Mouse (Mus musculus): Measurements from ENCODE around the gene Suco. TPM values are rescaled to one million over a fixed set of nuclear protein-coding genes. Genes with fewer than 3 reads are reported as not detected.

Suco gene
- polyA plus RNA-seq, 1 experiment from 2014 or later: 21.9 TPM

DNA sequence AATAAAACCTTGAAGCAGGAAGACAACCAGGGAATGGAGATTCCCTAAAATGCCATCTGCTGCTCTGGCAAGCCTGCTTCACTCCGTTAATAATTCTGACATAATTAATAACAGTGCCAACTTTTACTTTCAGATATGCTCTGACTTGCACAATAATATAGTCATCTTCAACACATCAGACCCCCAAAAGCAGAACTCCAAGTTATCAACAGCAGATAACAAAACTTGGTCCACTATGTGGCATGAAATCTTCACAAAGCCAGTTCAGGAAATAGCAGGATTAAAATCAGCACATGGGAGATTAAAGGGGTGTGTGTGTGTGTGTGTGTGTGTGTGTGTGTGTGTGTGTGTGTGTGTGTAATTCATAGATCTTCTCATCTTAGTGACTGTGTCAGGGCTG is 9.3 kb upstream of the Suco start:
- Histone ChIP-seq H3K4me1 (no peaks in the 10 kb centered on the region), H3K27ac (no peak overlapping the region), H3K9ac (no peak overlapping the region), H3K4me2 (no peak overlapping the region), H3K4me3 (replicated peaks) (no peak overlapping the region), H3K9me3 (replicated peaks) (no peaks in the 10 kb centered on the region), H3K27me3 (no peaks in the 10 kb centered on the region), H3K36me3 (no peaks in the 10 kb centered on the region)
- 78% methylated on average over 1 of the region's 1 CpGs for WGBS
- ATAC-seq (replicated peaks; ENCODE audit: low FRiP score): no peak

DNA sequence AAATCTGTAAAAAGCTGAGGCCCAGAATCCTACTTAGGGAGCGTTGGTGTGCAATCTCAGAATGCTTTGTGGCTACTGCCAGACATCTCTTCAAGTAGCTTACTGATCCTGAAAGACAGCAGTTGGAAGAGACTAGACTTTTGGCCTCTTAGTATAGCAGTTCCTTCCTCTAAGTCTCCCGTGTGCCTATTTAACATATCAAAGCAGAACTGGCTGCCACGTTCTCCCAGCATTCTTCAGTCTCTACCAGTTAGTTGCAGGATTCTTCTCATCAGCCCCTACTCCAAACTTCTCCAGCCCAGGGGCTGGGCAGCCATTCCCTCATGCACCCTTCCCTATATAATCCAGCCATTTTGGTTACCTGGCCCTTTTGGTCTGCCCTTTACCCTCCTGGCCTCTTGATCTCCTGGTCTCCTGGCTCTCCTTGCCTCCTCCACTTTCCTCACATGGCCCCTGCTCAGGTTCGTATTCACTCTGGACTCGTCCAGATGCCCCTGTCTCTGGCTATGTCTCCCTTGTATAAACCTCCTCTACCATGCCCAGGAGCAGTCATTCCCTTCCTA is 1.2 kb upstream of the Suco start:
- Histone ChIP-seq H3K4me1 (peaks cover 23% of the 10 kb centered on the region), H3K36me3 (no peaks in the 10 kb centered on the region), H3K9me3 (replicated peaks) (no peaks in the 10 kb centered on the region), H3K4me3 (replicated peaks) (peak overlapping the region; percentile 88), H3K27ac (peak overlapping the region; percentile 99), H3K27me3 (no peaks in the 10 kb centered on the region), H3K4me2 (peak overlapping the region; percentile 64), H3K9ac (peak overlapping the region; percentile 48)
- ATAC-seq (replicated peaks; ENCODE audit: low FRiP score): no peak
- 15% methylated on average over 5 of the region's 5 CpGs for WGBS

DNA sequence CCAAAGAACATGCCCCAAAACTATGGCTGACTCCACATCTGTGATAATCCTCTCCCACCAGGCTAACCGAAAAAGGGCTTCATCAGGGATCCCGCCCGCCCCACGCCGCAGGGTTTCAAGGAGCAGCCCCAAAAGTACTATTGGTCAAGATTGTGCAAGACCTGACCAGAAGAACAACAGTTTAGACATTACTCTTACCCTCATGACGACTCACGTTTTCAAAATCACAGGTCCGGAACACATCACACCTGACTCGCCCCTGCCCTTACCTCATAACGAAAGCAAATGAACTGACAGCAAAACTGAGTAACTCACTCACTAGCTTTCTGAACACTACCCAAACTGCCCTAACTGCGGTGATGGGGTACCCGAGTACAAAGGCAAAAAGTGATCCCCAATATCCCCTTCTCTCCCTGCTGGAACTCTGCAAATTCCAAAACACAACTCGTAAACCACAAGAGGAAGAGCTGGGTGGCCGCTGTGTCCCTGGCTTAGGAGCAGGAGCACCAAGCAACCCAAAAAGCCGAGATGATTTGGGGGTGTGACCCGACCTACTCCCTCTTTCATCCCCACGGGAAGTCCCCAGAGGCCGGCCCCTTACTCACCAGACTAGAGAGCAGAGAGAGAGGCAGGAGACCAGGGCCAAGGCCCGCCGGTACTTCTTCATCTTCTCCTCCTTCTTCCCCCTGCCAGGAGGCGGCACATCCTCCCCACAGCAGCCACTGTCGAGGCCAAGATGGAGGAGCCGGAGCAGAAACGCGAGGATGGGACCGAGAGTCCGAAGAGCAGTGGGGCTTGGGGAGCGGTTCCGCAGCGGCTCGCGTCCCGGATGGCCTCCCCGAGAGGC is 553 bp downstream of the Suco start:
- WGBS: under 1% methylated on average over 34 of the region's 34 CpGs
- Histone ChIP-seq H3K36me3 (no peaks in the 10 kb centered on the region), H3K9ac (peak overlapping the region; percentile 93), H3K9me3 (replicated peaks) (no peaks in the 10 kb centered on the region), H3K27ac (peak overlapping the region; percentile 99), H3K4me2 (peak overlapping the region; percentile 57), H3K4me1 (peaks cover 23% of the 10 kb centered on the region), H3K4me3 (replicated peaks) (peak overlapping the region; percentile 88), H3K27me3 (no peaks in the 10 kb centered on the region)
- ATAC-seq (replicated peaks; ENCODE audit: low FRiP score): peak; percentile 61

DNA sequence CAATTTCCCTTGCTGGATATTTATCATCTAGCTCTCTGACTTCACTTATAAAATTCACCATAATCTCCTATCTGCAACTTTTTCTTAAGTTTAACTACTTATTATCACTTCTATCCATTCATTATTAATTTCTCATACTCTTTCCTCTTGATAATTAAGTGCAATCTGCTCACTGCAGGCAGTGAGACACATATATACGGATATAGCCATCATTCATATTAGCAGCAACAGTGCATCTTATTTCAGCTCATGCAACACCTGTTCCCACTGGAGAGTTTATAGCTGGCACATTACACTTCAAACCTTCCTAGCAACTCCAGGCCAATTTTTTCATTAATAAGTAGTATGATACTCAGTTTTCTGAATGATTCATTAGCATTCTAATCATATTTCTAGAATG is 7.1 kb downstream of the Suco start:
- 73% methylated on average over 1 of the region's 1 CpGs for WGBS
- ATAC-seq (replicated peaks; ENCODE audit: low FRiP score): no peak

DNA sequence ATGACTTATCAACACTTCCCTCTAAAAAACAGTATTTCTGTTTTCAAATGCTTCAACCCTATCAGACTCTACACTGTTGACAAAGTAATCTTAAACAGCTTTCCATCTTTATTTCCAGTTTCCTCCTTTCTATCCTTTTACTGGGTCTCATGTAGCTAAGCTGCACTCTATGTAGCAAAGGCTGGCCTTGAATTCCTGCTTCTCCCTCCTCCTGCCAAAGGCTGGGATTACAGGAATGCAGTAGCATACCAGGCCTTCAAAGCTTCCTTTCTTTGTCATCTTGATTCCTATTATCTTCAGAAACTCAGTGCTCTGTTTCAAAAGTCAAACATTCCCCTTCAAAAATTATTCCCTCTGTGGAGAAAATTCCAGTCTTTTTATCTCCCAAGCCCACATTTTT is 8.1 kb downstream of the Suco start:
- Histone ChIP-seq H3K4me1 (no peaks in the 10 kb centered on the region), H3K27ac (no peak overlapping the region), H3K27me3 (no peaks in the 10 kb centered on the region), H3K4me3 (replicated peaks) (no peak overlapping the region), H3K36me3 (no peaks in the 10 kb centered on the region), H3K4me2 (no peak overlapping the region), H3K9ac (no peak overlapping the region), H3K9me3 (replicated peaks) (no peaks in the 10 kb centered on the region)
- no peak for ATAC-seq (replicated peaks; ENCODE audit: low FRiP score)

More for the DNA sequence above, 7.1 kb downstream of the Suco start:
- Histone ChIP-seq H3K4me3 (replicated peaks) (no peak overlapping the region), H3K9ac (no peak overlapping the region), H3K9me3 (replicated peaks) (no peaks in the 10 kb centered on the region), H3K4me1 (peaks cover 6% of the 10 kb centered on the region), H3K27me3 (no peaks in the 10 kb centered on the region), H3K4me2 (no peak overlapping the region), H3K27ac (no peak overlapping the region), H3K36me3 (no peaks in the 10 kb centered on the region)

DNA sequence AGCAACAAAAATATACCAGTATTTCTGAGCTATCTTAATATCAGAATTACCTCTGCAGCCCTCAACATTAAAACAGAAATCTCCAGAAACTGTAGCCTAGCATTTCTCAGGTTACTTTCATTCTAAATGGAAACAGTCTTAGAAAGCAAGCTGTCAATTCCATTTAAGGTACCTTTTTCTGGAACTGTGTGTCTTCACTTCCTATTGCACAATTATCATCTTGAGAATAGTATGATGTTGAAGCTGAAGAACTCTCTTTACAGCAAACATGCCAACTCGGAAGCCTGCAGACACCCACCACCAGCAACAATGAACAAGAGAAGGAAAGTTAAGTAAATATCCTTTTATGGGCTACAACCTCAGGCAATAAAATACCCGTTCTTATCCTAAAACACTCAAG is 12.7 kb downstream of the Suco start:
- H3K36me3 ChIP-seq: no peaks in the 10 kb centered on the region
- H3K9ac ChIP-seq: no peak overlapping the region
- 38% methylated on average over 2 of the region's 2 CpGs for WGBS
- H3K27ac ChIP-seq: no peak overlapping the region
- H3K4me2 ChIP-seq: no peak overlapping the region
- no peak for ATAC-seq (replicated peaks; ENCODE audit: low FRiP score)
- no peaks in the 10 kb centered on the region for H3K9me3 ChIP-seq (replicated peaks)
- H3K4me1 ChIP-seq: no peaks in the 10 kb centered on the region
- H3K27me3 ChIP-seq: no peaks in the 10 kb centered on the region
- H3K4me3 ChIP-seq (replicated peaks): no peak overlapping the region

DNA sequence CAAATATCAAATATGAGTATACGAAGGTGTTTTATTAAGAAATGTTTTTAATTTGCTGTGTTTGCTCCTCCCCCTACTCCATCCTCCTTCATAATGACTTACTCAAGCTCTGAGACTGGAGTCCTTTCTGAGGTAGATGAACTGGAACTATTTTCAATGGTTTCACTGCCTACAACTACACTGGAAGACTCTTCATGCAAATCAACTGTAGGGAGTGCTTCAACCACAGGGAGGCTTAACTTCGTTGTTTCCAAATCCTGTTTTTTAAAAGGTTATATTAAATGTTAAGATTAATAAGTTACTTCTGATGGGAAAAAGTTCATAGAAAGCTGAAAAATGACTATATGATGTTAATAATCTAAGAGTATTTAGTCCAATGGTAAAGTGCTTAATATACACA is 17.2 kb downstream of the Suco start:
- no peaks in the 10 kb centered on the region for H3K27me3 ChIP-seq
- WGBS: 89% methylated on average over 2 of the region's 2 CpGs
- H3K9me3 ChIP-seq (replicated peaks): no peaks in the 10 kb centered on the region
- no peaks in the 10 kb centered on the region for H3K4me1 ChIP-seq
- no peak overlapping the region for H3K9ac ChIP-seq
- no peak overlapping the region for H3K27ac ChIP-seq
- no peak overlapping the region for H3K4me2 ChIP-seq
- H3K4me3 ChIP-seq (replicated peaks): no peak overlapping the region
- peaks cover 20% of the 10 kb centered on the region for H3K36me3 ChIP-seq
- ATAC-seq (replicated peaks; ENCODE audit: low FRiP score): no peak

DNA sequence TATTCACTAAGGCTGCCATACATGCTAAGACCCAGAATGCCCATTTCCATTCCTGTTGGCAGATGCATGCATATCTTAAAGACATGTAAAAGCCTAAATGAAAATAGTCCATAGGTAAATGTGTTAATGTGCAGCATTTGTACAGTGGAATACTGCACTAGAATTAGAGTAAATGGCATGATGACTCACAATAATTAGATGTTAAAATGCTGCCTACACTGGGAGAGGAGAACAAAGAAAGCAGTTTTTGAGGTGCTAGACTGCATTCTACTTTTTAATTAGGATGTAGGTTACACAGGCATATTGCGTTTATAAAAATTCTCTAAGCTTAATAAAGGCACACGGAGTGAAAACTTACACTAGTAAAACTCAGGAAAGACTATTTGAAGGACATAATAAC is 49.8 kb downstream of the Suco start:
- Histone ChIP-seq H3K36me3 (peaks cover 32% of the 10 kb centered on the region), H3K4me2 (no peak overlapping the region), H3K9ac (no peak overlapping the region), H3K27ac (no peak overlapping the region), H3K9me3 (replicated peaks) (no peaks in the 10 kb centered on the region), H3K4me1 (no peaks in the 10 kb centered on the region), H3K27me3 (no peaks in the 10 kb centered on the region), H3K4me3 (replicated peaks) (no peak overlapping the region)
- WGBS: 92% methylated on average over 2 of the region's 2 CpGs
- ATAC-seq (replicated peaks; ENCODE audit: low FRiP score): no peak

DNA sequence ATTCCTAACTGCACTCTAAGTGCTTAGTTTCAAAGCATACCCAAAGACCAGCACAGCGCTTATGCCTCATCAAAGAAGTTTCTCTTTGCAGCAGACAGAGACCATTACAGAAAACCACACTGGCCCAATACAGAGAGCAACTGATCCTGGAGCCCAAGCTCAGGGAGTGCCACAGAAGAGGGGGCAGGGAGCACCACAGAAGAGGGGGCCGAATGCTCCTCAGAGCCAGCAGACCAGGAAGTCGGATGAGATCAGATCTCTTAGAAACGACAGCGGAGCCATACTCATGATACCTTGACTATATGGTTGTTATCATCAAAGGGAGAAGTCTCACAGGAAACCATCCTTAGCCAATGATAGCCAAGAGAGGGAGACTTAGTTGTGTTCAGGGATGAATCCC is 67.1 kb downstream of the Suco start:
- Histone ChIP-seq H3K9ac (no peak overlapping the region), H3K4me3 (replicated peaks) (no peak overlapping the region), H3K4me2 (no peak overlapping the region), H3K36me3 (no peaks in the 10 kb centered on the region), H3K27ac (no peak overlapping the region), H3K9me3 (replicated peaks) (no peaks in the 10 kb centered on the region), H3K27me3 (no peaks in the 10 kb centered on the region), H3K4me1 (no peaks in the 10 kb centered on the region)
- ATAC-seq (replicated peaks; ENCODE audit: low FRiP score): no peak
- WGBS: 75% methylated on average over 5 of the region's 5 CpGs

DNA sequence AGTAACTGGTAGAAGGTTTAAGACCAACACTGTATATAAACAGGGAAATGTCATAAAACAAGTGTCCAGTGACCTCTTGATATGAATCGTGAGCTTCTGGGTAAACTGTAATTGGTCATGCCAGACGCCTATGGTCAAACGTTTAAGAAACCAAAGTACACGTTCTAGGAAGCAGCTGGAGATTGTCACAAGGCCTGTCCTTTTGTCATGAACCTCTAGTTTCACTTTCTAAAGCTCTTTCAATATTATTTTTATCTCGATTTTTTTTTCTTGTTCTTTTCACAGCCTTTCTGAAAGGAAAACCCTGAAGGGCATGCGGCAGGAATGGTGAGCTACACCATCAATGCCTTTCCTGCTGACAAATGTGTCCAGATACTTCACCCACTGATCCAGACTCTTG is 67.5 kb downstream of the Suco start:
- no peaks in the 10 kb centered on the region for H3K4me1 ChIP-seq
- no peak overlapping the region for H3K4me2 ChIP-seq
- no peaks in the 10 kb centered on the region for H3K36me3 ChIP-seq
- H3K4me3 ChIP-seq (replicated peaks): no peak overlapping the region
- WGBS: 44% methylated on average over 6 of the region's 6 CpGs
- H3K9me3 ChIP-seq (replicated peaks): no peaks in the 10 kb centered on the region
- no peaks in the 10 kb centered on the region for H3K27me3 ChIP-seq
- no peak overlapping the region for H3K27ac ChIP-seq
- H3K9ac ChIP-seq: no peak overlapping the region
- no peak for ATAC-seq (replicated peaks; ENCODE audit: low FRiP score)

DNA sequence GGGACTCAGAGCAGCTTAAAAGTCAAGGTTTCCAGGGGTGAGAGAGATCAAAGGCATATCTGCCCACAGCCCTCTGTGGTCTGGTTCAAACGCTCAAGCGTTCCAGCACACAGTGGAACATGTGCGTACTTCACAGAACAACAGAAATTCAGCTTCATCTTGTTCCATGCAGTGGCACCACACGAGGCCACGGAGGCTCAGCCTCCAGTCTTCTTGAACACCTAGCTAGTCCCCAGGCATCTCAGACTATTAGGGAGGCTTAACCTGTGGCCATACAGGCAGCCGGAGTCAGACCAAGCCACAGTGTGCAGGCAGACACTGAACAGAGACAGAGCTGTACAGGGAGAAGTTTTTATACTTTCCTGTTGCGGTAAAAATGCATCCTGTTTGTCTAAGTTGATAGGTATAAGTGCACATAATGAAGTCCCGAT is 71.9 kb downstream of the Suco start:
- ATAC-seq (replicated peaks; ENCODE audit: low FRiP score): no peak

DNA sequence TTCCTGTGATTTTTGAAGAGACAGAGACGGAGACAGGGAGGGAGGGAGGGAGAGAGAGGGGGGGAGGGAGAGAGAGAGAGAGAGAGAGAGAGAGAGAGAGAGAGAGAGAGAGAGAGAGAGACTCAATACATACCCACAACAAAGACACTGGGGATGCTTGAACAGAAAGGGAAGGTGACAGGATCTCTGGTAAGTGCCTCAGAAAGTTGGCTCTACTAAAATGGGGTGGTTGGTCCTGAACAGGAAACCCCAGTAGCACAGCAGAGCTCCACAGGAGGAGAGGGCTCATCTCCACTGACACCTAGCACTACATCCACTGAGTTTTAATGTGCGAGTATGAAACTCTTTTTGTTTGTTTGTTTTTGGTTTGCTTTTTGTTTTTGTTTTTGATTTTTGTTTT is 75.2 kb downstream of the Suco start:
- Histone ChIP-seq H3K27me3 (no peaks in the 10 kb centered on the region), H3K4me2 (no peak overlapping the region), H3K4me3 (replicated peaks) (no peak overlapping the region), H3K9ac (no peak overlapping the region), H3K36me3 (no peaks in the 10 kb centered on the region), H3K9me3 (replicated peaks) (no peaks in the 10 kb centered on the region), H3K4me1 (no peaks in the 10 kb centered on the region), H3K27ac (no peak overlapping the region)
- WGBS: 76% methylated on average over 2 of the region's 2 CpGs
- ATAC-seq (replicated peaks; ENCODE audit: low FRiP score): no peak

More for the DNA sequence above, 71.9 kb downstream of the Suco start:
- Histone ChIP-seq H3K27me3 (no peaks in the 10 kb centered on the region), H3K4me3 (replicated peaks) (no peak overlapping the region), H3K4me1 (no peaks in the 10 kb centered on the region), H3K36me3 (no peaks in the 10 kb centered on the region), H3K4me2 (no peak overlapping the region), H3K9ac (no peak overlapping the region), H3K9me3 (replicated peaks) (no peaks in the 10 kb centered on the region), H3K27ac (no peak overlapping the region)
- WGBS: 78% methylated on average over 8 of the region's 8 CpGs

DNA sequence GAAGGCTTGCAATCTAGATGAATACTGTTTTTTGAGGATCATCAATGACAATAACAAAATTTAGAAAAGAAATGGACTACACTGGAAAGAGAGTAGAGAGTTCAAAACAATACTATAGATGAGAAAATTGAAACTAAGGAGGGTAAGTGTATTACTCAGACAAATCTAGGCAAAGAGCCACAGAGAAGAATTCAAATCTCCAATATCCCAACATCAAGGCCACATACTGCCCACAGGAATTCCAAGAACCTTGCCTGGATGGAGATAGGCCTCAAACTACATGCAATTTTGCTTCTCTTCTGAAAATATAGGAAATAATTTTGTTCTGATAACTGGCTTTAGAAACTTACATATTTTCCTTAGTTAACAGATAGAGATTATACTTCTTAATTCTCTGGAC is 76.2 kb downstream of the Suco start:
- H3K9me3 ChIP-seq (replicated peaks): no peaks in the 10 kb centered on the region
- no peak overlapping the region for H3K4me3 ChIP-seq (replicated peaks)
- no peak for ATAC-seq (replicated peaks; ENCODE audit: low FRiP score)
- no peaks in the 10 kb centered on the region for H3K4me1 ChIP-seq
- no peak overlapping the region for H3K9ac ChIP-seq
- H3K27me3 ChIP-seq: no peaks in the 10 kb centered on the region
- no peak overlapping the region for H3K27ac ChIP-seq
- no peaks in the 10 kb centered on the region for H3K36me3 ChIP-seq
- no peak overlapping the region for H3K4me2 ChIP-seq
